Mouse (Mus musculus) kidney, postnatal 14 days (tissue): ENCODE measurements at regions not wholly inside any gene's neighbourhood (a gene's known extent, or its start where the extent isn't known, plus 50 kb on each side); places are given as distances from the start of the nearest gene placed in this dataset.

Source experiments
- DNase-seq: peaks from one replicate; pipeline ENCODE4 v3.0.0; 2022; ENCODE audit warnings: mixed read lengths

GRCm38 (mm10) chr7:75400471-75400870 is 54.9 kb upstream of the Akap13 start:
- DNase-seq, result no peak

DNA sequence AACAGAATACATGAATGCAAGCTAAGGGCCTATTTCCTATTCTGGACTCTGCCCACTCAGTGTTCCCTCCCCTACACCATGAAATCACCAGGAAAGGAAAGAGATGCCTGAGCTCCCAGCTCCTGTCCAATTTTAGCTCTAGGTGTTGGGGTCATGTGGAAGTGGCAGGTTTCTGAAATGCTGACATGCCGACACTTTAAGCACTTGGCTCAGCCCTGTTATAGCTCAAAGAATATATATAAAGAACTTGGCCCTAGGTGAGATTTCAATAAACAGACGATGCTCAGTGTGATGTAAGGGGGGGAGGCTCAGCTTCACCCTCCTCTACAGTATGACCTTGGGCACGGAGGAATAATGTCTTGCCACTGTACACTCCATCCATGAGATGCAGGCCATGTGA is 50.4 kb upstream of the Akap13 start:
- DNase-seq, result no peak
